Mouse (Mus musculus) urinary bladder, postnatal 14 days (tissue): ENCODE measurements around the gene 1700080O16Rik.

Experiments
- DNase-seq: peaks from one replicate; pipeline ENCODE4 v3.0.0; 2021; ENCODE audit warnings: low spot score

Gene 1700080O16Rik

GRCm38 (mm10) chrX:51972672-51973071 is at the start of gene 1700080O16Rik:
1700080O16Rik (minus strand) TSS chrX:51972772.
- no peak for DNase-seq

GRCm38 (mm10) chrX:52017660-52018059 is 45.1 kb upstream of the 1700080O16Rik start:
- peak; percentile 4 for DNase-seq

GRCm38 (mm10) chrX:52000072-52000471 is 27.5 kb upstream of the 1700080O16Rik start:
- DNase-seq = no peak

- no peak for DNase-seq
Observed at GRCm38 (mm10) chrX:51999426-51999825, 26.9 kb upstream of the 1700080O16Rik start.

- no peak for DNase-seq
Observed at GRCm38 (mm10) chrX:51976361-51976760, 3.8 kb upstream of the 1700080O16Rik start.

- no peak for DNase-seq
Observed at GRCm38 (mm10) chrX:51974618-51975017, 2.0 kb upstream of the 1700080O16Rik start.

- DNase-seq = peak; percentile 51
Observed at GRCm38 (mm10) chrX:51948071-51948470, 24.5 kb downstream of the 1700080O16Rik start.

GRCm38 (mm10) chrX:51938076-51938475 is 34.5 kb downstream of the 1700080O16Rik start:
- DNase-seq = no peak

- DNase-seq = no peak
Observed at GRCm38 (mm10) chrX:51919091-51919490, 53.5 kb downstream of the 1700080O16Rik start.
